Mouse (Mus musculus) cerebellum, postnatal 4 days (tissue): ENCODE data around the gene Adamtsl5.
A peak's percentile ranks its signal among the peaks of the same experiment; 100 is the strongest.

Source experiments
- DNase-seq, 2 experiments: peaks; one replicate each; pipeline ENCODE4 v3.0.0; 2022; ENCODE audit warnings: low spot score in 2 of 2, mixed read lengths in 1 of 2

Adamtsl5 gene

GRCm38 (mm10) chr10:80295618-80296425, 52.4 kb downstream of the Adamtsl5 start, which contains the start of gene Apc2:
TSS of gene Apc2 (plus strand) at chr10:80295977.
- DNase-seq: peak in 1 of 2 experiments; percentile 64

DNA sequence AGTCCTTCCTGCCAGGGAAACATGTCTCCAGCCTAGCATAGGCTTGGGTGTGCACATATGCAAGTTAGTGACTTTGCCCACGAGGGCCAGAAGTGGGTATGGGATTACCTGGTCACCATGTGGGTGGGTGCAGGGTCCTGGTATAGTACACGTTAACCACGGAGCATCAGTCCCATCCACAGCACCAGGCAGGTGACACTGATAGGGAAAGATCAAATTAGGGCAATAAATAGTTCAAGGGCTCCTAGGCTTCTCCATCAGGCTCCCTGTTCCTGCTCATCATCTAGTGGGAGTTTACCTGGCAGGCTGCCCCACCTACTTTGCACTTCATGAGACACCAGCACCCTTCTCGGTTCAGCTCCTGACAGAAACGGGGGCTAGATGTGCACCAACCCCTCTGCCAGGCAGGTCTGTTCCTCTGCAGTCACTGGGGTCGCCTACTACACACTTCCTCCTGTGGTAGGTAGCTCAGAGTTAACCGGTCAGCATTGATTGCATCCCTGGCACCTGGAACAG, 53.4 kb downstream of the Adamtsl5 start:
- DNase-seq: no peak

- DNase-seq: no peak
Measured at GRCm38 (mm10) chr10:80294311-80294710, 53.9 kb downstream of the Adamtsl5 start.

GRCm38 (mm10) chr10:80293325-80293724, 54.9 kb downstream of the Adamtsl5 start:
- no peak for DNase-seq

DNA sequence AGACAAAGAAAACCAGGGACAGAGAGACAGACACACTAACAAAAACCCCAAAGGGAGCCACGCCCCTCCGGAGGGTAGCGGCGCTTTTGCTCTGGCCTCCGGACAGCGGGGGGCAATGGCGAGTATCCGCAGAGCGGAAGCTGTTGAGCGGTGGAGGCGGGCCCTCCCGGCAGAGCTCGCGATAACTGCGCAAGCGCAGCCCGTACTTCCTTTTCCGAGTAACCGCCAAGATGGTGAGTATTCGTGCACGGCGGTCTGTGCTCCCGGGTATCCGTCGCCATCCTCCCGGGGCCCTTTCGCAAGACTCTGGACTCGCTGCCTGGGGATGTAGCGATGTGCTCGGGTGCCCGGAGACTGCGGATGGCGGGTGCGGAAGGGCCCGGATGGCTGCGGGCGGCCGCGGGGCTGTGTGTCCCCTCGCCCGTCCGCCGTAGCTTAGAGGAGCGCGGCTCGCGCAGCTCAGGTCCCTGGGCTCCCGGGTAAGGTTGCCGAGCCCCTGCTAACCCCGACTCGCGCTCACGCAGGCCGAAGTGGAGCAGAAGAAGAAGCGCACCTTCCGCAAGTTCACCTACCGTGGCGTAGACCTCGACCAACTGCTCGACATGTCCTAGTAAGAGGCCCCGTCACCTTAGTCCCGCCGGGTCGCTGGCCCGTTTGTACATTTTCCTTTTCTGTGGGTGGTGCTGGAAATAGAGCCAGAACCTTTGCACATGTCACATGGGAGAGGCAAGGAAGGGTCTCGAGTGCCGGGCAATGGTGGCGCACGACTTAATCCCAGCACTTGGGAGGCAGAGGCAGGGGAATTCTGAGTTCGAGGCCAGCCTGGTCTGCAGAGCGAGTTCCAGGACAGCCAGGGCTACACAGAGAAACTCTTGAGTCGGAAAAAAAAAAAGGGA, 55.7 kb downstream of the Adamtsl5 start, which contains the start of gene Rps15:
TSS of gene Rps15 (plus strand) at position 203 of the 896 bp plus-strand sequence.
- peak; percentile 88 to 96 for DNase-seq
